Mouse (Mus musculus): ENCODE measurements around the gene Akap1. TPM values are rescaled to one million over a fixed set of nuclear protein-coding genes. Genes with fewer than 3 reads are reported as not detected.

Gene Akap1
- polyA plus RNA-seq, 1 experiment: 25.4 TPM

DNA sequence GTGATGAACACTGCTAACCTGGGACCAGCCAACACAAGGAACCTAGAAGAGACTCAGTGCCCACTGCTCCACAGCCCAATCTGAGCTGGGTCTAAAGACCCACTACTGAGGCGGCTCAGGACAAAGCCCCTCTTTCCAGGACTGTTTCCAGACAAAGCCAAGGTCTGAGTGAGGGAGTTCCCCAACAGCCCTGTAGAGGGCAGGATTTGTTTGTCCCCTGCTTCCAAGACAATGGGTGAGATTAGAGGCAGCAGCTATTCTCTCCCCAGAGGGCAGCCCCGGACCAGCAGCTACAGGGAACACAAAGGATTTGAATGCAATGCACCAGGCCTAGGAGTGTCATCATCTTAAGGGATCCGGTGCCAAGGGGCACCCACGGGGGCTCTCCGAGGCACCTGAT, 15.8 kb downstream of the Akap1 start:
- H3K79me2 ChIP-seq (ENCODE audit: control insufficient read depth, insufficient read depth): peaks cover 35% of the 10 kb centered on the region
- no peak overlapping the region for H3ac ChIP-seq (ENCODE audit: control insufficient read depth, insufficient read length)
- no peak overlapping the region for H3K4me3 ChIP-seq
- TF ChIP-seq POLR2A (IDR thresholded peaks at IDR 0.05; ENCODE audit: insufficient read length, low read depth) (no peak), TCF3 (IDR thresholded peaks at IDR 0.05; ENCODE audit: insufficient read length, low read depth) (no peak), MYOG (IDR thresholded peaks at IDR 0.05; ENCODE audit: control insufficient read depth in 1 of 3, insufficient read depth in 1 of 3, insufficient read length in 2 of 3, low read depth in 2 of 3) (no peak)
- H3K4me2 ChIP-seq (ENCODE audit: low read depth): peak overlapping the region; percentile 6
- H3K36me3 ChIP-seq (ENCODE audit: control insufficient read depth, insufficient read depth): no peaks in the 10 kb centered on the region
- no peaks in the 10 kb centered on the region for H3K27me3 ChIP-seq (ENCODE audit: control insufficient read depth, insufficient read depth, insufficient read length)

GRCm38 (mm10) chr11:88847281-88848006, 16.9 kb downstream of the Akap1 start:
- H3K79me2 ChIP-seq (ENCODE audit: control insufficient read depth, insufficient read depth): peaks cover 26% of the 10 kb centered on the region
- no peaks in the 10 kb centered on the region for H3K36me3 ChIP-seq (ENCODE audit: control insufficient read depth, insufficient read depth)
- H3K4me2 ChIP-seq (ENCODE audit: low read depth): no peak overlapping the region
- TF ChIP-seq TCF3 (IDR thresholded peaks at IDR 0.05; ENCODE audit: insufficient read length, low read depth): no peak
- TF ChIP-seq E2F4 (IDR thresholded peaks at IDR 0.05; ENCODE audit: insufficient read depth): no peak
- TF ChIP-seq SRF (IDR thresholded peaks at IDR 0.05; ENCODE audit: control insufficient read depth, insufficient read length, low read depth): no peak
- no peak for TF ChIP-seq MYOG (IDR thresholded peaks at IDR 0.05; ENCODE audit: control insufficient read depth in 1 of 3, insufficient read depth in 1 of 3, insufficient read length in 2 of 3, low read depth in 2 of 3)
- no peak for TF ChIP-seq TCF12 (IDR thresholded peaks at IDR 0.05; ENCODE audit: insufficient read depth, poor library complexity, severe bottlenecking)
- TF ChIP-seq MYOD1 (IDR thresholded peaks at IDR 0.05; ENCODE audit: control insufficient read depth in 1 of 3, insufficient read length in 2 of 3, low read depth in 2 of 3): no peak
- no peak for TF ChIP-seq REST (IDR thresholded peaks at IDR 0.05; ENCODE audit: insufficient read depth, insufficient read length)
- no peak for TF ChIP-seq POLR2AphosphoS2 (IDR thresholded peaks at IDR 0.05; ENCODE audit: insufficient read length, low read depth)
- no peak for TF ChIP-seq CEBPB (IDR thresholded peaks at IDR 0.05; ENCODE audit: insufficient read depth, poor library complexity, severe bottlenecking)
- H3ac ChIP-seq (ENCODE audit: control insufficient read depth, insufficient read length): no peak overlapping the region
- H3K27me3 ChIP-seq (ENCODE audit: control insufficient read depth, insufficient read depth, insufficient read length): no peaks in the 10 kb centered on the region
- no peak overlapping the region for H3K4me3 ChIP-seq

DNA sequence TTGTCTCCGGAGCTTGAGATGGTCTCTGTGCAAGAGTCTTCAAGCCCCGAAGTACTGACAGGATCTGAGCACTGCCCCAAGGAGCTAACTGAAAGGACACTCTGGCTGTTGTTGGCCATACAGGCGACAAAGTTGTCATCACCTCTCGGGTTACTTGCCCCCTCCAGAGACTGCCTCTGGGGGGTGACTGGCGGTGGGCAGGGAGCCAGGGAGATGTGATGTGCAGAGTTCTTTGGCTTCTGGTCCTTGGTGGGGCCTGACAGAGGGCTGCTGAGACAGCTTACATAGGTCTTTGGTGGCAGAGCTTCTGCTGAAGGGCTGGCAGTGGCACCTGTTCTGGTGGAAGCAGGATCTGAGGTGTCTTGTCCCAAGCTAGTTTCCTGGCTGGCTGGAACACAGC, 20.0 kb downstream of the Akap1 start:
- Histone ChIP-seq H3K4me3 (no peak overlapping the region), H3K36me3 (ENCODE audit: control insufficient read depth, insufficient read depth) (no peaks in the 10 kb centered on the region), H3K27me3 (ENCODE audit: control insufficient read depth, insufficient read depth, insufficient read length) (no peaks in the 10 kb centered on the region), H3K79me2 (ENCODE audit: control insufficient read depth, insufficient read depth) (peaks cover 21% of the 10 kb centered on the region), H3ac (ENCODE audit: control insufficient read depth, insufficient read length) (no peak overlapping the region), H3K4me2 (ENCODE audit: low read depth) (no peak overlapping the region)
- TF ChIP-seq POLR2AphosphoS2 (IDR thresholded peaks at IDR 0.05; ENCODE audit: insufficient read length, low read depth) (no peak), MAX (IDR thresholded peaks at IDR 0.05; ENCODE audit: low read depth) (no peak), E2F4 (IDR thresholded peaks at IDR 0.05; ENCODE audit: insufficient read depth) (no peak), MYOD1 (IDR thresholded peaks at IDR 0.05; ENCODE audit: control insufficient read depth in 1 of 3, insufficient read length in 2 of 3, low read depth in 2 of 3) (no peak), USF1 (IDR thresholded peaks at IDR 0.05; ENCODE audit: low read depth) (no peak), CEBPB (IDR thresholded peaks at IDR 0.05; ENCODE audit: insufficient read depth, poor library complexity, severe bottlenecking) (no peak)

DNA sequence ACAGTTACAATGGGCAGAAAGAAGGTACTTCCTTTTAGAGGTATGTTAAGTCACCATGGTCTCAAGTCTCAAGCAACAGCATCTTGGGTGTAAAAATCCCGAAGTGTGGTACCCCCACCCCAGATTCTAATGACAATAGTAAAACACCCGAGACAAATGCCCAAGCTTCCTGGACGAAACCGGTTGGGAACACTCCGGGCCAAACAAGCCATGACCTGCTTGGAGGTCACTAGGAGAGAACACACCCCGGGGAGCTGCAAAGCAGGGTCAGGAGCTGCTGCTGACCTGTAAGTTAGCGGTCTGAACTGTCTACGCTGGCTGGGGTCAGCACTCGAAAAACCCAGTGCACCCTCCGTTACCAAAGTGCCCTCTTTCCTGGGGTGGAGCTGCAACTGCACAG, 21.1 kb downstream of the Akap1 start:
- Histone ChIP-seq H3ac (ENCODE audit: control insufficient read depth, insufficient read length) (no peak overlapping the region), H3K4me3 (no peak overlapping the region), H3K36me3 (ENCODE audit: control insufficient read depth, insufficient read depth) (no peaks in the 10 kb centered on the region), H3K79me2 (ENCODE audit: control insufficient read depth, insufficient read depth) (peaks cover 19% of the 10 kb centered on the region), H3K27me3 (ENCODE audit: control insufficient read depth, insufficient read depth, insufficient read length) (no peaks in the 10 kb centered on the region), H3K4me2 (ENCODE audit: low read depth) (no peak overlapping the region)
- TF ChIP-seq POLR2A (IDR thresholded peaks at IDR 0.05; ENCODE audit: insufficient read length, low read depth): no peak
- no peak for TF ChIP-seq MAX (IDR thresholded peaks at IDR 0.05; ENCODE audit: low read depth)
- TF ChIP-seq MYOG (IDR thresholded peaks at IDR 0.05; ENCODE audit: control insufficient read depth in 1 of 3, insufficient read depth in 1 of 3, insufficient read length in 2 of 3, low read depth in 2 of 3): no peak
- no peak for TF ChIP-seq SRF (IDR thresholded peaks at IDR 0.05; ENCODE audit: control insufficient read depth, insufficient read length, low read depth)
- TF ChIP-seq E2F4 (IDR thresholded peaks at IDR 0.05; ENCODE audit: insufficient read depth): no peak
- TF ChIP-seq TCF12 (IDR thresholded peaks at IDR 0.05; ENCODE audit: insufficient read depth, poor library complexity, severe bottlenecking): no peak
- TF ChIP-seq REST (IDR thresholded peaks at IDR 0.05; ENCODE audit: insufficient read depth, insufficient read length): no peak
- TF ChIP-seq CEBPB (IDR thresholded peaks at IDR 0.05; ENCODE audit: insufficient read depth, poor library complexity, severe bottlenecking): no peak
- no peak for TF ChIP-seq POLR2AphosphoS2 (IDR thresholded peaks at IDR 0.05; ENCODE audit: insufficient read length, low read depth)
- TF ChIP-seq MYOD1 (IDR thresholded peaks at IDR 0.05; ENCODE audit: control insufficient read depth in 1 of 3, insufficient read length in 2 of 3, low read depth in 2 of 3): no peak
- no peak for TF ChIP-seq USF1 (IDR thresholded peaks at IDR 0.05; ENCODE audit: low read depth)
- no peak for TF ChIP-seq TCF3 (IDR thresholded peaks at IDR 0.05; ENCODE audit: insufficient read length, low read depth)

- H3K79me2 ChIP-seq (ENCODE audit: control insufficient read depth, insufficient read depth): peaks cover 11% of the 10 kb centered on the region
- H3K36me3 ChIP-seq (ENCODE audit: control insufficient read depth, insufficient read depth): no peaks in the 10 kb centered on the region
- no peak overlapping the region for H3K4me3 ChIP-seq
- no peak overlapping the region for H3K4me2 ChIP-seq (ENCODE audit: low read depth)
- no peak overlapping the region for H3ac ChIP-seq (ENCODE audit: control insufficient read depth, insufficient read length)
- H3K27me3 ChIP-seq (ENCODE audit: control insufficient read depth, insufficient read depth, insufficient read length): no peaks in the 10 kb centered on the region
- TF ChIP-seq E2F4 (IDR thresholded peaks at IDR 0.05; ENCODE audit: insufficient read depth): no peak
- TF ChIP-seq TCF3 (IDR thresholded peaks at IDR 0.05; ENCODE audit: insufficient read length, low read depth): no peak
- TF ChIP-seq MYOG (IDR thresholded peaks at IDR 0.05; ENCODE audit: control insufficient read depth in 1 of 3, insufficient read depth in 1 of 3, insufficient read length in 2 of 3, low read depth in 2 of 3): no peak
- TF ChIP-seq MAX (IDR thresholded peaks at IDR 0.05; ENCODE audit: low read depth): no peak
- no peak for TF ChIP-seq MYOD1 (IDR thresholded peaks at IDR 0.05; ENCODE audit: control insufficient read depth in 1 of 3, insufficient read length in 2 of 3, low read depth in 2 of 3)
- TF ChIP-seq TCF12 (IDR thresholded peaks at IDR 0.05; ENCODE audit: insufficient read depth, poor library complexity, severe bottlenecking): no peak
- TF ChIP-seq USF1 (IDR thresholded peaks at IDR 0.05; ENCODE audit: low read depth): no peak
- no peak for TF ChIP-seq SRF (IDR thresholded peaks at IDR 0.05; ENCODE audit: control insufficient read depth, insufficient read length, low read depth)
- no peak for TF ChIP-seq CEBPB (IDR thresholded peaks at IDR 0.05; ENCODE audit: insufficient read depth, poor library complexity, severe bottlenecking)
- no peak for TF ChIP-seq REST (IDR thresholded peaks at IDR 0.05; ENCODE audit: insufficient read depth, insufficient read length)
- no peak for TF ChIP-seq POLR2AphosphoS2 (IDR thresholded peaks at IDR 0.05; ENCODE audit: insufficient read length, low read depth)
- no peak for TF ChIP-seq POLR2A (IDR thresholded peaks at IDR 0.05; ENCODE audit: insufficient read length, low read depth)
These were observed 21.9 kb downstream of the Akap1 start for GRCm38 (mm10) chr11:88842315-88842975.

Measured in myocyte (in vitro differentiated cells).